Mouse (Mus musculus) liver, adult 2 months (tissue): ENCODE measurements at regions not wholly inside any gene's neighbourhood (a gene's known extent, or its start where the extent isn't known, plus 50 kb on each side); places are given as distances from the start of the nearest gene placed in this dataset.

Source experiments
- DNase-seq: peaks from one replicate; pipeline ENCODE4 v3.0.0-alpha.2; 2011; ENCODE audit warnings: low read depth, low spot score; ENCODE audit errors: extremely low read depth
- H3K27ac ChIP-seq: fragments of 200-500 bp; replicated peaks from 2 replicates; pipeline ENCODE4 v1.5.1; 2012; ENCODE audit warnings: low read depth, mild to moderate bottlenecking, control low read depth, inconsistent platforms, low read length; ENCODE audit not compliant: insufficient read depth
- H3K27me3 ChIP-seq: fragments of 200-500 bp; 2 replicates; pipeline ENCODE4 v1.6.1; 2012; ENCODE audit warnings: mild to moderate bottlenecking, moderate library complexity, low read length, inconsistent platforms; ENCODE audit not compliant: control insufficient read depth, insufficient read depth
- H3K36me3 ChIP-seq: fragments of 200-500 bp; 2 replicates; pipeline ENCODE4 v1.6.1; 2012; ENCODE audit warnings: low read length, inconsistent platforms; ENCODE audit not compliant: control insufficient read depth, insufficient read depth
- H3K4me1 ChIP-seq: fragments of 200-500 bp; 2 replicates; pipeline ENCODE4 v1.6.1; 2011; ENCODE audit warnings: low read length; ENCODE audit not compliant: control insufficient read depth, insufficient read depth
- H3K4me3 ChIP-seq: fragments of 200-500 bp; 2 replicates; pipeline ENCODE4 v1.5.1; 2011; ENCODE audit warnings: low read depth, mild to moderate bottlenecking, control low read depth, low read length, moderate library complexity; ENCODE audit not compliant: insufficient read depth
- H3K79me2 ChIP-seq: fragments of 200-500 bp; 2 replicates; pipeline ENCODE4 v1.6.1; 2012; ENCODE audit warnings: inconsistent platforms, mild to moderate bottlenecking, low read length, moderate library complexity; ENCODE audit not compliant: control insufficient read depth, insufficient read depth
- H3K9ac ChIP-seq: fragments of 200-500 bp; 2 replicates; pipeline ENCODE4 v1.6.1; 2012; ENCODE audit warnings: low read depth, mild to moderate bottlenecking, control low read depth, inconsistent platforms, low read length
- CTCF ChIP-seq: fragments of 200-500 bp; IDR thresholded peaks from 2 replicates; pipeline ENCODE4 v1.5.1; 2011; ENCODE audit warnings: low read depth, low read length, control low read depth
- POLR2A ChIP-seq: fragments of 200-500 bp; IDR thresholded peaks from 2 replicates; pipeline ENCODE4 v1.6.1; 2011; ENCODE audit warnings: low read length, control low read depth; ENCODE audit not compliant: insufficient read depth; ENCODE audit errors: extremely low read depth
- WGBS: fragments of 180-500 bp; shearing (Covaris S2); methylation state at CpG from one replicate; pipeline ENCODE4 v1.1.7; 2018; 5-methylcytosine and 5-hydroxymethylcytosine counted together

GRCm38 (mm10) chr8:28341236-28341635 is 893.8 kb downstream of the Poteg start:
- no peak for TF ChIP-seq POLR2A
- TF ChIP-seq CTCF, result no peak
- Histone ChIP-seq H3K4me1 (no peaks in the 10 kb centered on the region), H3K4me3 (no peak overlapping the region), H3K79me2 (no peaks in the 10 kb centered on the region), H3K27me3 (no peaks in the 10 kb centered on the region), H3K27ac (no peak overlapping the region), H3K36me3 (no peaks in the 10 kb centered on the region), H3K9ac (no peak overlapping the region)
- 83% methylated on average over 11 of the region's 11 CpGs for WGBS
- DNase-seq, result no peak

- H3K9ac ChIP-seq, result no peak overlapping the region
- H3K27ac ChIP-seq, result no peak overlapping the region
- H3K79me2 ChIP-seq, result no peaks in the 10 kb centered on the region
- no peaks in the 10 kb centered on the region for H3K27me3 ChIP-seq
- no peaks in the 10 kb centered on the region for H3K4me1 ChIP-seq
- no peak for TF ChIP-seq POLR2A
- no peak for TF ChIP-seq CTCF
- H3K36me3 ChIP-seq, result no peaks in the 10 kb centered on the region
- H3K4me3 ChIP-seq, result no peak overlapping the region
- DNase-seq, result no peak
Observed at GRCm38 (mm10) chr8:28366470-28366869, 919.0 kb downstream of the Poteg start.

GRCm38 (mm10) chr8:28367361-28367760 is 919.9 kb downstream of the Poteg start:
- TF ChIP-seq POLR2A, result no peak
- no peak for TF ChIP-seq CTCF
- WGBS, result 52% methylated on average over 3 of the region's 3 CpGs
- H3K36me3 ChIP-seq, result no peaks in the 10 kb centered on the region
- H3K4me1 ChIP-seq, result no peaks in the 10 kb centered on the region
- H3K27me3 ChIP-seq, result no peaks in the 10 kb centered on the region
- H3K79me2 ChIP-seq, result no peaks in the 10 kb centered on the region
- H3K4me3 ChIP-seq, result no peak overlapping the region
- H3K9ac ChIP-seq, result no peak overlapping the region
- DNase-seq, result no peak
- no peak overlapping the region for H3K27ac ChIP-seq

- WGBS, result 74% methylated on average over 1 of the region's 1 CpGs
- DNase-seq, result no peak
- TF ChIP-seq CTCF, result no peak
Observed at GRCm38 (mm10) chr8:28371752-28372151, 924.3 kb downstream of the Poteg start.

GRCm38 (mm10) chr8:28400141-28400540 is 952.7 kb downstream of the Poteg start:
- WGBS, result 80% methylated on average over 1 of the region's 1 CpGs
- Histone ChIP-seq H3K27ac (no peak overlapping the region), H3K27me3 (no peaks in the 10 kb centered on the region), H3K4me3 (no peak overlapping the region), H3K79me2 (no peaks in the 10 kb centered on the region), H3K36me3 (no peaks in the 10 kb centered on the region), H3K9ac (no peak overlapping the region), H3K4me1 (no peaks in the 10 kb centered on the region)
- DNase-seq, result no peak
- TF ChIP-seq CTCF, result no peak

More at GRCm38 (mm10) chr8:28371752-28372151, 924.3 kb downstream of the Poteg start:
- H3K4me1 ChIP-seq, result no peaks in the 10 kb centered on the region
- H3K36me3 ChIP-seq, result no peaks in the 10 kb centered on the region
- no peaks in the 10 kb centered on the region for H3K79me2 ChIP-seq
- no peaks in the 10 kb centered on the region for H3K27me3 ChIP-seq
- no peak overlapping the region for H3K27ac ChIP-seq
- H3K9ac ChIP-seq, result no peak overlapping the region
- no peak overlapping the region for H3K4me3 ChIP-seq

- WGBS, result 81% methylated on average over 7 of the region's 7 CpGs
- Histone ChIP-seq H3K27ac (no peak overlapping the region), H3K4me3 (no peak overlapping the region), H3K79me2 (no peaks in the 10 kb centered on the region), H3K36me3 (no peaks in the 10 kb centered on the region), H3K27me3 (no peaks in the 10 kb centered on the region; the same call in 1 of the 2 replicates), H3K4me1 (no peaks in the 10 kb centered on the region), H3K9ac (no peak overlapping the region)
- TF ChIP-seq CTCF (no peak), POLR2A (no peak)
- no peak for DNase-seq
Observed at GRCm38 (mm10) chr8:28427544-28428135, 980.2 kb downstream of the Poteg start.
